Mouse (Mus musculus) hindbrain, embryonic 16.5 days (tissue): ENCODE data around the gene Ifrd2. TPM values are rescaled to one million over a fixed set of nuclear protein-coding genes. Genes with fewer than 3 reads are reported as not detected.

Source experiments
- ATAC-seq: fragments of 200-750 bp; cut with Nextera tagmentation; 2 replicates; pipeline ENCODE4 v1.8.0; 2017; ENCODE audit warnings: moderate TSS enrichment, moderate library complexity
- H3K27ac ChIP-seq: fragments of 300-500 bp; sonication (generic); 2 replicates; pipeline ENCODE4 v1.5.1; 2014; ENCODE audit warnings: low read depth, mild to moderate bottlenecking, control low read depth, low read length, moderate library complexity
- H3K27me3 ChIP-seq: fragments of 300-500 bp; sonication (generic); replicated peaks from 2 replicates; pipeline ENCODE4 v1.6.1; 2014; ENCODE audit warnings: low read length; ENCODE audit not compliant: control insufficient read depth, insufficient read depth
- H3K36me3 ChIP-seq: fragments of 300-500 bp; sonication (generic); 2 replicates; pipeline ENCODE4 v1.6.1; 2014; ENCODE audit warnings: mild to moderate bottlenecking, low read length, moderate library complexity, mixed read lengths; ENCODE audit not compliant: control insufficient read depth, insufficient read depth
- H3K4me1 ChIP-seq: fragments of 300-500 bp; sonication (generic); 2 replicates; pipeline ENCODE4 v1.6.1; 2014; ENCODE audit warnings: low read depth, low read length; ENCODE audit not compliant: control insufficient read depth, insufficient read depth
- H3K4me2 ChIP-seq: fragments of 300-500 bp; sonication (generic); 2 replicates; pipeline ENCODE4 v1.6.1; 2014; ENCODE audit warnings: mild to moderate bottlenecking, low read length, control low read depth, moderate library complexity
- H3K4me3 ChIP-seq: fragments of 300-500 bp; sonication (generic); 2 replicates; pipeline ENCODE4 v1.5.1; 2014; ENCODE audit warnings: mild to moderate bottlenecking, low read length, control low read depth, moderate library complexity
- H3K9ac ChIP-seq: fragments of 300-500 bp; sonication (generic); 2 replicates; pipeline ENCODE4 v1.6.1; 2014; ENCODE audit warnings: low read depth, mild to moderate bottlenecking, control low read depth, low read length, moderate library complexity
- H3K9me3 ChIP-seq: fragments of 300-500 bp; sonication (generic); 2 replicates; pipeline ENCODE4 v1.6.1; 2014; ENCODE audit warnings: mild to moderate bottlenecking, low read length, moderate library complexity; ENCODE audit not compliant: control insufficient read depth
- WGBS: fragments of 180-500 bp; shearing (Covaris S2); extraction: QIAGEN DNeasy Blood & Tissue Kit; methylation state at CpG from one replicate; pipeline ENCODE4 v1.1.7; 2014; 5-methylcytosine and 5-hydroxymethylcytosine counted together
- polyA plus RNA-seq: library from polyadenylated mRNA; unstranded; fragments of >200 nt; fragmentation: Nextera tagmentation; extraction: Ambion mirVana; gene quantifications from 2 replicates; pipeline ENCODE4 v1.2.1, GENCODE M21; 2015

Ifrd2 gene
- polyA plus RNA-seq, 1 experiment from 2014 or later, result 13.5 TPM

DNA sequence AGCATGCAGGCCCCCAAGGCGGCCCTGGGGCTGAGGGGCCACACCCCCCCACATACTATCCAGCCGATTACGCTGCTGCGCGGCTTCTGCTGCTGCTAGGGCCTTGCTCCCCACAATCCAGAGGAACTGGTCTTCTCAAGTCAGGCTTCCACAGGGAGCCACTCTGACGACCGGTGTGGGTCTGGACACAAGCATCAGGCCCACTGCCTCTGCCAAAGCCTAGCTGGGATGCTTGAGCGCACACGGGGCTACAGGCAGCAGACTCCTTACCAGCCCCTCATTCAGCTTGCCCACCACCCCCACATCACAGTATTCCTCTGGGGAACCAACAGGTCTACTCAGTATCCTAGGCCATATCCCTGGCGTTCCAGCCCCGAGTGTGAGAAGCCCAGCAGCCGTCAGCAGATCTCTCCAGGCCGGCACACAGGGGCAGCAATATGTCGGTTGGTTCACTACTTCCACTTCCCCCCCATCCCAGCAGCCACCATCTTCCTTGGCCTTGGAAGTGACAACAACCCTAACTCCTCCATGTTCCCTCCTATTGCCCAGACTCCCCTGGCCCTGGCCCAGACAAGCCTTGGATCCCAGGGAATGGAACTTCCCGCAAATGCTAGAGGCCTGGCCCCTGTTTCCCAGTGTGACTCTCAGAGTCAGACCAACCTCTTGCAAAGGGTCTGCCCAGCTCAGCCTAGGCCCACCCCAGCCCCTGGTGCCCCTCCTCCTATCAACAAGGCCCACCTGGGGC is 46.4 kb downstream of the Ifrd2 start:
- no peak for ATAC-seq
- WGBS, result 1% methylated on average over 15 of the region's 15 CpGs
- H3K36me3 ChIP-seq, result no peaks in the 10 kb centered on the region

GRCm38 (mm10) chr9:107634406-107635278 is 47.2 kb downstream of the Ifrd2 start:
- Histone ChIP-seq H3K4me1 (peaks cover 54% of the 10 kb centered on the region), H3K27me3 (no peaks in the 10 kb centered on the region), H3K9ac (peak overlapping the region; percentile 92), H3K27ac (peak overlapping the region; percentile 90), H3K9me3 (no peaks in the 10 kb centered on the region), H3K4me2 (peak overlapping the region; percentile 79), H3K4me3 (peak overlapping the region; percentile 82), H3K36me3 (no peaks in the 10 kb centered on the region)
- WGBS, result 1% methylated on average over 35 of the region's 35 CpGs
- no peak for ATAC-seq

More for the DNA sequence above, 46.4 kb downstream of the Ifrd2 start:
- H3K4me2 ChIP-seq, result peak overlapping the region; percentile 79
- no peaks in the 10 kb centered on the region for H3K27me3 ChIP-seq
- peaks cover 62% of the 10 kb centered on the region for H3K4me1 ChIP-seq
- H3K9me3 ChIP-seq, result no peaks in the 10 kb centered on the region
- H3K27ac ChIP-seq, result peak overlapping the region; percentile 90
- peak overlapping the region; percentile 92 for H3K9ac ChIP-seq
- H3K4me3 ChIP-seq, result peak overlapping the region; percentile 82

DNA sequence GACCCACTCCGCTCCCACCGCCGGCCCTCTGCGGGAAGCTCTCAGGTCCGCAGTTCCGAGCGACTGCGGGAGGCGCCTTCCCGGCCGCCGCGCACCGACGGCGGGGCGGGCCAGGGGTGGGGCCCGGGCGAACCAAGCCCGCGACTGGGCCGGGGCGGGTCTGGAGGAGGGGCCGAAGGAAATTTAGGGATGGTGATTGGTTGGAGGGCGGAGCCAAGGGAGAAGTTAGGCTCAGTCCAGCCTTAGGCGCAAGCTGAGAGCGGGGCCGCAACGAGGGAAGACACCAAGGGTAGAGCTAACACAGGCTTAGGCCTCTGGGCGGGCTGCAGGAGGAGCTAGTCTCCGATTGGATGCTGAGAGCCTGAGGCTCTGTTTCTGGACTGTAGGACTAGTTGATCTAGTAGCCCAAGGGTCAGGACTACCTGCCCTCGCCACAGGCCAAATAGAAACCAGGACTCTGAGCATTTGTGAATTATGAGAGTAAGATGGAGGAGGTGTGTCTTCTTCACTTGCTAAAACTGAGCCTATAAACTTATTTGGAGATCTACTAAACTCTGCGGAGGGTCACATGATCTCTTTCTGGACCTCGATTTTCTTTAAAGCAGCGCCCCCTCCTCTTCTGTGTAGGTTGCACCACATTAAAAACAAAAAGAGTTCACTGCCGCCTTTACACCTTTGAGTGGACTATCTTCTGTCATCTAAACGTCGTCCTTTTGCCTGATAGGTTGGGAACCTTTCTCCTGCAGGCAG is 48.0 kb downstream of the Ifrd2 start, which contains the start of gene Gnai2:
Gnai2 (minus strand) TSS at position 89 of the 750 bp plus-strand sequence.
- peak within 1 kb of the TSS; percentile 79 for H3K4me2 ChIP-seq
- H3K9ac ChIP-seq, result peak within 1 kb of the TSS; percentile 92
- peak within 1 kb of the TSS; percentile 90 for H3K27ac ChIP-seq
- no peaks in the 10 kb centered on the region for H3K36me3 ChIP-seq
- peak within 1 kb of the TSS; percentile 82 for H3K4me3 ChIP-seq
- peak; percentile 92 for ATAC-seq
- WGBS, result 2% methylated on average over 30 of the region's 38 CpGs
- peaks cover 46% of the 10 kb centered on the region for H3K4me1 ChIP-seq
- no peaks in the 10 kb centered on the region for H3K27me3 ChIP-seq
- no peaks in the 10 kb centered on the region for H3K9me3 ChIP-seq

DNA sequence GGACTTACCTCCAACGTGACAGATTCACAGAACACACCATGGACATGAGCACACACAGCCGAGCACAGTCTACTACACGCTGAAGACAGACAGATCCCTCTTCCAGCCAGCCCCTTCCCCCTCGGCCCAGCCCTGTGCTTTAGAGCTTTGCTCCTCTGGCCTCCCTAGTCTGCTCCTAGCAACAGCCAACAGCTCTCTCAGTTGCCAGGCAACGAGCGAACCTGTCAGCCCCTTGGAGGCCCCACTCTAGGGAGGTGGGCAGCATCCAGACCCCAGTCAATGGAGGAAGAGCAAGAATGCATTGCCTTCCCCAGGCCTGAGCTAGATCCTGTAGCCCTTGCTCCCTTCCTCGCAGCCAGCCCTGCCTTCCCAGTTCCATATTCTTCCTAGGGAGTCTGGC is 49.6 kb downstream of the Ifrd2 start:
- WGBS, result 15% methylated on average over 7 of the region's 7 CpGs
- ATAC-seq, result peak; percentile 45
- H3K4me2 ChIP-seq, result peak overlapping the region; percentile 36
- peak overlapping the region; percentile 45; the same call in 1 of the 2 replicates for H3K9ac ChIP-seq
- peaks cover 30% of the 10 kb centered on the region for H3K4me1 ChIP-seq
- H3K9me3 ChIP-seq, result no peaks in the 10 kb centered on the region
- H3K27ac ChIP-seq, result peak overlapping the region; percentile 76
- H3K4me3 ChIP-seq, result no peak overlapping the region
- H3K27me3 ChIP-seq, result no peaks in the 10 kb centered on the region
- no peaks in the 10 kb centered on the region for H3K36me3 ChIP-seq

DNA sequence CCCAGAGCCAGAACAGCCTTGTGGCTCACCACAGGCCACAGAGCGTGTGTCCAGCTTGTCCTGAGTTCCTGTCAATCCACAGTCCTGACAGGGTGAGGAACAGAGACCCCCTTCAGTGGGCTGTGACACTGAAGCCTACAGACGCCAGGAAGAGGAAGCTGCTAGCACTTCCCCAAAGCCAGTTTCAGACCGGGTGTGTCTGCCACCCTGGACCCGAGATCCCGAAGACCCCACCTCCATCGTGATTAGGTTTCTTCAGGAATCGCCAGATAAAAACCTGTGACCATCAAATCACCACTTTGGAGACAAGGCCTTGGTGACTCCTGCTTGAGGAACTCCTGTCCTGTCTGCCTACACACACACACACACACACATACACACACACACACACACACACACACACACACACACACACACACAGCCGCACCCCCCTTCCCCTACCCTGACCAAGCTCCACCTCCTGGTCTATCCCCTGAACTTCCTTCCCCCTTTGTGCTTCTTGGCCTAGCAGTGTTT is 52.9 kb downstream of the Ifrd2 start:
- no peaks in the 10 kb centered on the region for H3K36me3 ChIP-seq
- peak overlapping the region; percentile 2; the same call in 1 of the 2 replicates for H3K9ac ChIP-seq
- peaks cover 22% of the 10 kb centered on the region for H3K4me1 ChIP-seq
- H3K4me2 ChIP-seq, result no peak overlapping the region
- H3K4me3 ChIP-seq, result no peak overlapping the region
- no peak for ATAC-seq
- no peaks in the 10 kb centered on the region for H3K27me3 ChIP-seq
- no peak overlapping the region for H3K27ac ChIP-seq
- 34% methylated on average over 8 of the region's 8 CpGs for WGBS
- H3K9me3 ChIP-seq, result no peaks in the 10 kb centered on the region

DNA sequence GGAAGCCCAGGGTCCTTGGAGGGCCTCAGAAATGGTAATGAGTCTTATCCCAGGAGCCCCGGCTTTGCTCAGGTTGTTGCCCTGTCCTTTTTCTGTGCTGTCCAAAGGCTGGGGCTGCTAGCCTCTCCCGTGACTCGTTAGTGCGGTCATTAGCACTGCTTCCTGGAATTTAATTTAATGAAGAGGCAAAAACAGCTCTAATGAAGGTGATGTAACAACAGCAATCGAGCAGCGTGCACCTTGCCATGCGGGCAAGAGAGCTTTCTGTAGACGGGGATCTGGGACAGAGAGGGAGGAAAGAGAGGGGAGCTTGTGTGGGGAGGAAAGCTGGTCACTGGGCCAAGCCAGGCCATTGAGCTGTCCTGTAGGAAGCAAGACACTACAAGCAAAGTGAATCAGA is 54.2 kb downstream of the Ifrd2 start:
- Histone ChIP-seq H3K9me3 (no peaks in the 10 kb centered on the region), H3K36me3 (no peaks in the 10 kb centered on the region), H3K27me3 (no peaks in the 10 kb centered on the region), H3K27ac (no peak overlapping the region), H3K4me3 (no peak overlapping the region), H3K4me2 (no peak overlapping the region), H3K9ac (no peak overlapping the region), H3K4me1 (peaks cover 16% of the 10 kb centered on the region)
- 45% methylated on average over 8 of the region's 8 CpGs for WGBS
- no peak for ATAC-seq

Other genes with a start within 250 kb of the Ifrd2 start
- 17.5 and 18.7 TPM in 2 replicates for gene Hemk1, start 249.3 kb upstream of the Ifrd2 start, polyA plus RNA-seq
- 9.8 and 11.4 TPM in 2 replicates for gene 6430571L13Rik, start 247.0 kb upstream of the Ifrd2 start, polyA plus RNA-seq
- 8.1 and 9.0 TPM in 2 replicates for gene Cacna2d2, start 188.0 kb upstream of the Ifrd2 start, polyA plus RNA-seq
- gene Tmem115, start 53.7 kb upstream of the Ifrd2 start, polyA plus RNA-seq, result 45.7 and 46.0 TPM in 2 replicates
- 51.4 and 59.0 TPM in 2 replicates for gene Cyb561d2, start 45.4 kb upstream of the Ifrd2 start, polyA plus RNA-seq
- gene Nprl2, start 45.4 kb upstream of the Ifrd2 start, polyA plus RNA-seq, result 75.8 and 78.6 TPM in 2 replicates
- gene Zmynd10, start 40.3 kb upstream of the Ifrd2 start, polyA plus RNA-seq, result 3.3 and 4.4 TPM in 2 replicates
- gene Rassf1, start 36.1 kb upstream of the Ifrd2 start, polyA plus RNA-seq, result 45.8 and 46.6 TPM in 2 replicates
- gene Tusc2, start 24.4 kb upstream of the Ifrd2 start, polyA plus RNA-seq, result 125 and 134 TPM in 2 replicates
- 60.1 and 68.5 TPM in 2 replicates for gene Hyal2, start 19.7 kb upstream of the Ifrd2 start, polyA plus RNA-seq
- 6.4 and 8.3 TPM in 2 replicates for gene Hyal1, start 10.7 kb upstream of the Ifrd2 start, polyA plus RNA-seq
- gene Naa80, start 8.8 kb upstream of the Ifrd2 start, polyA plus RNA-seq, result 17.1 and 22.7 TPM in 2 replicates
- gene Hyal3, start 6.8 kb upstream of the Ifrd2 start, polyA plus RNA-seq, result 2.7 and 2.9 TPM in 2 replicates
- 5.6 and 7.0 TPM in 2 replicates for gene Sema3b, start 21.6 kb downstream of the Ifrd2 start, polyA plus RNA-seq
- gene Gnai2, start 47.7 kb downstream of the Ifrd2 start, polyA plus RNA-seq, result 302 and 317 TPM in 2 replicates
- 53.2 and 55.0 TPM in 2 replicates for gene Slc38a3, start 81.9 kb downstream of the Ifrd2 start, polyA plus RNA-seq
- gene Gnat1, start 92.1 kb downstream of the Ifrd2 start, polyA plus RNA-seq, result 1.3 and 2.7 TPM in 2 replicates
- gene Sema3f, start 122.8 kb downstream of the Ifrd2 start, polyA plus RNA-seq, result 10.0 and 13.0 TPM in 2 replicates
- gene Rbm5, start 183.4 kb downstream of the Ifrd2 start, polyA plus RNA-seq, result 210 and 236 TPM in 2 replicates